Mouse (Mus musculus): ENCODE measurements at regions not wholly inside any gene's neighbourhood (a gene's known extent, or its start where the extent isn't known, plus 50 kb on each side); places are given as distances from the start of the nearest gene placed in this dataset.

- TF ChIP-seq POLR2A (IDR thresholded peaks at IDR 0.05; ENCODE audit: insufficient read depth, low read length) (no peak), EP300 (IDR thresholded peaks at IDR 0.05; ENCODE audit: insufficient read depth, low read depth, low read length) (no peak), CTCF (IDR thresholded peaks at IDR 0.05; ENCODE audit: low read depth, low read length) (no peak)
These were observed 53.7 kb upstream of the Dlg1 start for GRCm38 (mm10) chr16:31609394-31610172.

All from ES-Bruce4 (cell line).